Mouse (Mus musculus) thymus, adult 2 months (tissue): ENCODE results near the gene Fhdc1. TPM values are rescaled to one million over a fixed set of nuclear protein-coding genes. Genes with fewer than 3 reads are reported as not detected.

Source experiments
- DNase-seq: peaks from one replicate; pipeline ENCODE4 v3.0.0; 2021
- H3K27ac ChIP-seq: fragments of 200-500 bp; 2 replicates; pipeline ENCODE4 v1.5.1; 2012; ENCODE audit warnings: low read length, control low read depth; ENCODE audit not compliant: control insufficient read depth, insufficient read depth
- H3K27me3 ChIP-seq: fragments of 200-500 bp; 2 replicates; pipeline ENCODE4 v1.6.1; 2012; ENCODE audit warnings: mild to moderate bottlenecking, low read length, moderate library complexity, mixed read lengths; ENCODE audit not compliant: control insufficient read depth, insufficient read depth
- H3K36me3 ChIP-seq: fragments of 200-500 bp; 2 replicates; pipeline ENCODE4 v1.6.1; 2012; ENCODE audit warnings: mild to moderate bottlenecking, low read length, moderate library complexity; ENCODE audit not compliant: control insufficient read depth, insufficient read depth
- H3K4me1 ChIP-seq: fragments of 200-500 bp; replicated peaks from 2 replicates; pipeline ENCODE4 v1.6.1; 2012; ENCODE audit warnings: low read length; ENCODE audit not compliant: control insufficient read depth, insufficient read depth
- H3K4me3 ChIP-seq: fragments of 200-500 bp; 2 replicates; pipeline ENCODE4 v1.5.1; 2012; ENCODE audit warnings: mild to moderate bottlenecking, low read length, control low read depth, moderate library complexity; ENCODE audit not compliant: control insufficient read depth, insufficient read depth
- CTCF ChIP-seq: fragments of 200-500 bp; IDR thresholded peaks from 2 replicates; pipeline ENCODE4 v1.5.1; 2012; ENCODE audit warnings: mild to moderate bottlenecking, control low read depth, low read length, moderate library complexity, borderline replicate concordance; ENCODE audit not compliant: control insufficient read depth, poor library complexity, insufficient read depth; ENCODE audit errors: extremely low read depth
- POLR2A ChIP-seq: fragments of 200-500 bp; IDR thresholded peaks from 2 replicates; pipeline ENCODE4 v1.6.1; 2012; ENCODE audit warnings: mild to moderate bottlenecking, low read length, control low read depth, moderate library complexity; ENCODE audit not compliant: control insufficient read depth, poor library complexity, insufficient read depth; ENCODE audit errors: extremely low read depth
- WGBS: fragments of 180-500 bp; shearing (Covaris S2); methylation state at CpG from one replicate; pipeline ENCODE4 v1.1.7; 2018; 5-methylcytosine and 5-hydroxymethylcytosine counted together
- polyA plus RNA-seq: library from polyadenylated mRNA; depleted of rRNA; stranded (reverse); fragments of >200 nt; gene quantifications from 2 replicates; pipeline ENCODE4 v1.2.3, GENCODE M21; 2012

The Fhdc1 gene
- polyA plus RNA-seq, 1 experiment: 0.49 TPM

- whole genome bisulfite sequencing: 95% methylated on average over 3 of the region's 3 CpGs
- TF ChIP-seq CTCF (no peak), POLR2A (no peak)
- no peaks in the 10 kb centered on the region for H3K27me3 ChIP-seq
Measured at GRCm38 (mm10) chr3:84409474-84409862, 70.8 kb downstream of the Fhdc1 start.

GRCm38 (mm10) chr3:84408756-84409473 is 71.3 kb downstream of the Fhdc1 start:
- no peak overlapping the region for H3K4me3 ChIP-seq
- 84% methylated on average over 13 of the region's 13 CpGs for WGBS
- no peaks in the 10 kb centered on the region for H3K4me1 ChIP-seq
- H3K27me3 ChIP-seq: no peaks in the 10 kb centered on the region
- H3K36me3 ChIP-seq: no peaks in the 10 kb centered on the region
- no peak overlapping the region for H3K27ac ChIP-seq
- TF ChIP-seq CTCF (no peak), POLR2A (no peak)
- DNase-seq: no peak

More at GRCm38 (mm10) chr3:84409474-84409862, 70.8 kb downstream of the Fhdc1 start:
- Histone ChIP-seq H3K4me1 (no peaks in the 10 kb centered on the region), H3K4me3 (no peak overlapping the region), H3K36me3 (no peaks in the 10 kb centered on the region), H3K27ac (no peak overlapping the region)
- DNase-seq: no peak

- TF ChIP-seq CTCF: no peak
- TF ChIP-seq POLR2A: no peak
- H3K27me3 ChIP-seq: no peaks in the 10 kb centered on the region
- no peak overlapping the region for H3K4me3 ChIP-seq
- DNase-seq: no peak
- H3K36me3 ChIP-seq: no peaks in the 10 kb centered on the region
- WGBS: 90% methylated on average over 4 of the region's 4 CpGs
- no peak overlapping the region for H3K27ac ChIP-seq
- H3K4me1 ChIP-seq: no peaks in the 10 kb centered on the region
Measured at GRCm38 (mm10) chr3:84405523-84405922, 74.7 kb downstream of the Fhdc1 start.

- Histone ChIP-seq H3K27me3 (no peaks in the 10 kb centered on the region), H3K4me3 (no peak overlapping the region), H3K36me3 (no peaks in the 10 kb centered on the region), H3K4me1 (no peaks in the 10 kb centered on the region), H3K27ac (no peak overlapping the region)
- 84% methylated on average over 5 of the region's 5 CpGs for WGBS
- no peak for DNase-seq
- TF ChIP-seq CTCF (no peak), POLR2A (no peak)
Measured at GRCm38 (mm10) chr3:84403389-84403788, 76.8 kb downstream of the Fhdc1 start.

- no peak for DNase-seq
- Histone ChIP-seq H3K4me1 (no peaks in the 10 kb centered on the region), H3K27ac (no peak overlapping the region), H3K4me3 (no peak overlapping the region), H3K27me3 (no peaks in the 10 kb centered on the region), H3K36me3 (no peaks in the 10 kb centered on the region)
- WGBS: 85% methylated on average over 2 of the region's 2 CpGs
- TF ChIP-seq CTCF (no peak), POLR2A (no peak)
Measured at GRCm38 (mm10) chr3:84402716-84403115, 77.5 kb downstream of the Fhdc1 start.

- no peaks in the 10 kb centered on the region for H3K4me1 ChIP-seq
- no peak for TF ChIP-seq POLR2A
- TF ChIP-seq CTCF: no peak
- no peaks in the 10 kb centered on the region for H3K36me3 ChIP-seq
- H3K4me3 ChIP-seq: no peak overlapping the region
- no peak for DNase-seq
- H3K27me3 ChIP-seq: no peaks in the 10 kb centered on the region
- H3K27ac ChIP-seq: no peak overlapping the region
- 94% methylated on average over 4 of the region's 4 CpGs for WGBS
Measured at GRCm38 (mm10) chr3:84397976-84398375, 82.3 kb downstream of the Fhdc1 start.
